Mouse (Mus musculus) neural tube, embryonic 14.5 days (tissue): ENCODE results near the gene Ccdc7a. TPM values are rescaled to one million over a fixed set of nuclear protein-coding genes. Genes with fewer than 3 reads are reported as not detected.

ENCODE experiments used
- polyA plus RNA-seq: library from polyadenylated mRNA; unstranded; fragments of >200 nt; fragmentation: Nextera tagmentation; extraction: Ambion mirVana; gene quantifications from 2 replicates; pipeline ENCODE4 v1.2.1, GENCODE M21; 2014

The Ccdc7a gene
- polyA plus RNA-seq, 1 experiment from 2014 or later = 0.23 TPM

Other genes with a start within 250 kb of the Ccdc7a start
- gene Ccdc7b, start 1.6 kb upstream of the Ccdc7a start, polyA plus RNA-seq = not detected in 2 replicates
- not detected in 2 replicates for gene Gm10999, start 66.1 kb upstream of the Ccdc7a start, polyA plus RNA-seq
- gene 2610044O15Rik8, start 168.9 kb upstream of the Ccdc7a start, polyA plus RNA-seq = 28.4 and 31.4 TPM in 2 replicates